Mouse (Mus musculus) megakaryocyte, embryonic 14.5 days (primary cell): ENCODE measurements around the gene Otulin.

ENCODE experiments used
- FLI1 ChIP-seq: IDR thresholded peaks from 2 replicates; pipeline ENCODE4 v1.6.1; 2012; ENCODE audit warnings: low read length, inconsistent platforms, mixed read lengths
- GATA1 ChIP-seq: IDR thresholded peaks from 3 replicates; pipeline ENCODE4 v1.6.1; 2012; ENCODE audit warnings: mixed read lengths, low read length, inconsistent platforms, borderline replicate concordance

DNA sequence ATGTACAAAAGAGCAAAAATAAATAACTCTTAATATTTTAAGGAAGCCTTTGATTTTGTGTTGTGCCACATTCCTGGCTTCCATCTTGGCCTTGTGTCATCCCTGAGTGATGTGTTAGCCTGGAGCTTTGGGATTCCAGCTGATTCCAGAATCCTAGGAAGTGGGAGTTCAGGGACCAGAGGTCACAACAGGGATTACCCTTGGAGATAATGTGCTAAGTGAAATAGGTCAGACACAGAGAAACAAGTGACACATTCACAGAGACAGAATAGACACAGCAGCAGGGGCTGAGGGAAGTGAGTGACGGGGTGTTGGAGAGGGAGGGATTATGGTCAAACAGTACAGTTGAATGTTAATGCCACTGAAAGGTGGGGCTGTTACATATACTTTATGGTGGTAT lies 137.8 kb downstream of the Otulin start:
- TF ChIP-seq GATA1 (no peak), FLI1 (no peak)
